9 mouse cellular contexts compared by ENCODE assay signal in the genomic region with DNA sequence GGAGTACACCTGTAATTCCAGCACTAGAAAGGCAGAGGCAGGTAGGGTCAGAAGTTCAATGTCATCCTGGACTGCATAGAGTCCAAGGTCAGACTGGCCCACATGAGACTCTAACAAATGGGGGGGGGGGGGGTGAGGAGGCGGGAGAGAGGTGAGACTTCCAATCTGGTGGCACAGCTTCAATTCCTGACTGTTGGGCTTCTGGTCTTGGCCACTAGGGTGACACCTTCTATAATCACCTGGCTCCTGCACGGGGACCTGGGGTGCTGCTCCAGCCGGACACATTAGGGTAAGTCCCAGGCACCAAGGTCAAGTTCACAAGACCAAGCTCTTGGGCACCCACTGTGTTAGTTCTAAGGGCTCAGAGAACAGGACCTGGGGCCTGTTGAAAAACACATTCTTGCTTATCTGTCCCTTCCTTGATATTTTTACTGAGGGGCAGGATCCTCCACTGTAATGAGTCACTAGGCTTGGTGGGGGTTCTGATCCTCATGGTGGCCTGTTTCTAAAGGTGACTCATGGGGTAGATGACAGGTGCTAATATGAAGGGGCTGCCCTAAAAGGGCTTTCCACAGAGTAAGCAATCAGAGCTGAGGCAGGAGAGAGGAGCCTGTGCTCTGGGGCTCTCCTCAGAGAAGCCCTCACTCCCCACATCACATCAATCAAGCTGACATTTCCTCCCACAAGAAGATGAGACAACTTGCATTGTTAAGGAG. TPM values are rescaled to one million over a fixed set of nuclear protein-coding genes. Genes with fewer than 3 reads are reported as not detected.
DNase-seq lines count a peak whose midpoint lies in the region; ATAC-seq and TF ChIP-seq lines count a peak whose summit lies in the region.
"Had no signal": no experiment of that assay in that cellular context is flagged by ENCODE, and none has a peak within 500 bp of the region (broad histone marks: within the 10 kb centered on the region; RNA-seq: fewer than 3 reads in every experiment).

No protein-coding gene starts in this region.

- no peak overlapping the region for H3K9ac ChIP-seq in hindbrain, embryonic 14.5 days
- H3K9ac ChIP-seq in hindbrain, embryonic 16.5 days (ENCODE audit: low read depth, low read length), result no peak overlapping the region

- H3K27ac ChIP-seq in hindbrain, embryonic 14.5 days, result peak overlapping the region; percentile 18; the same call in 1 of the 2 replicates
- H3K27ac ChIP-seq in hindbrain, embryonic 16.5 days (ENCODE audit: low read depth, low read length), result no peak overlapping the region
- H3K27ac ChIP-seq: heart, adult 2 months had no signal

- 75% methylated on average over 3 of the region's 3 CpGs for WGBS in hindbrain, embryonic 14.5 days
- 81% methylated on average over 3 of the region's 3 CpGs for WGBS in hindbrain, embryonic 16.5 days

- peak; percentile 18; the same call in 1 of the 2 replicates for TF ChIP-seq CTCF in E14TG2a.4 (conservative IDR thresholded peaks at IDR 0.05; ENCODE audit: low read length)

- ATAC-seq in hindbrain, embryonic 14.5 days (ENCODE audit: low FRiP score), result no peak
- ATAC-seq in hindbrain, embryonic 16.5 days, result no peak

- peaks cover 34% of the 10 kb centered on the region for H3K4me1 ChIP-seq in hindbrain, embryonic 14.5 days (replicated peaks; ENCODE audit: control insufficient read depth, insufficient read depth, low read length)
- H3K4me1 ChIP-seq in hindbrain, embryonic 16.5 days (ENCODE audit: control insufficient read depth, insufficient read depth, low read depth, low read length), result peaks cover 30% of the 10 kb centered on the region
- peaks cover 55% of the 10 kb centered on the region for H3K4me1 ChIP-seq in E14TG2a.4 (replicated peaks; ENCODE audit: low read depth, low read length)

- no peak overlapping the region for H3K4me2 ChIP-seq in hindbrain, embryonic 14.5 days (replicated peaks)
- H3K4me2 ChIP-seq in hindbrain, embryonic 16.5 days (ENCODE audit: low read length), result no peak overlapping the region

- H3K36me3 ChIP-seq in hindbrain, embryonic 14.5 days (replicated peaks; ENCODE audit: control insufficient read depth, insufficient read depth), result peaks cover 1% of the 10 kb centered on the region; the same call in 1 of the 2 replicates
- H3K36me3 ChIP-seq in hindbrain, embryonic 16.5 days (ENCODE audit: control insufficient read depth, insufficient read depth, low read length), result no peaks in the 10 kb centered on the region
- peaks cover 73% of the 10 kb centered on the region for H3K36me3 ChIP-seq in E14TG2a.4 (ENCODE audit: insufficient read depth, low read length)

- H3K4me3 ChIP-seq in hindbrain, embryonic 14.5 days (replicated peaks; ENCODE audit: low read length), result no peak overlapping the region
- no peak overlapping the region for H3K4me3 ChIP-seq in hindbrain, embryonic 16.5 days (ENCODE audit: low read length)
- H3K4me3 ChIP-seq in E14TG2a.4 (replicated peaks; ENCODE audit: low read length), result no peak overlapping the region
- H3K4me3 ChIP-seq: heart, adult 2 months had no signal

- H3K27me3 ChIP-seq in hindbrain, embryonic 14.5 days (ENCODE audit: control insufficient read depth, insufficient read depth, low read length), result no peaks in the 10 kb centered on the region
- H3K27me3 ChIP-seq in hindbrain, embryonic 16.5 days (replicated peaks; ENCODE audit: control insufficient read depth, insufficient read depth, low read length), result no peaks in the 10 kb centered on the region
- no peaks in the 10 kb centered on the region for H3K27me3 ChIP-seq in E14TG2a.4 (ENCODE audit: insufficient read depth, low read length)

- DNase-seq in cerebellum, adult 9-11 months, result peak; percentile 21
- no peak for DNase-seq in cerebellum, postnatal 10 days
- no peak for DNase-seq in hindbrain, embryonic 14.5 days (ENCODE audit: low spot score)
- peak; percentile 21 for DNase-seq in neural tube, embryonic 10.5 days (ENCODE audit: extremely low spot score, low spot score)
- DNase-seq in natural killer cell, adult 2 months (ENCODE audit: low spot score in 2 of 2), result no peak
- no peak for DNase-seq in layer of hippocampus, postnatal 36 days

- H3K9me3 ChIP-seq in hindbrain, embryonic 14.5 days (ENCODE audit: control insufficient read depth, low read length), result no peaks in the 10 kb centered on the region
- H3K9me3 ChIP-seq in hindbrain, embryonic 16.5 days (ENCODE audit: control insufficient read depth, low read length), result no peaks in the 10 kb centered on the region
- H3K9me3 ChIP-seq in E14TG2a.4 (ENCODE audit: low read length), result no peaks in the 10 kb centered on the region

RNA-seq across cellular contexts. Expression of a gene that starts 4.3 kb away (rescaled TPM):
- 99.4 and 106 TPM in 2 replicates for polyA plus RNA-seq in hindbrain, embryonic 14.5 days (2014; fragmentation: Nextera tagmentation; extraction: Ambion mirVana)
- 38.0 and 75.2 TPM in 2 replicates for polyA plus RNA-seq in hindbrain, embryonic 16.5 days (2015; fragmentation: Nextera tagmentation; extraction: Ambion mirVana)
- 10 to 100 TPM; 62.9 to 64.2 TPM for total RNA-seq in layer of hippocampus, postnatal 36 days (2021)

RNA-seq across cellular contexts. Expression of a gene that starts 4.5 kb away (rescaled TPM):
- 30.3 and 32.7 TPM in 2 replicates for polyA plus RNA-seq in hindbrain, embryonic 14.5 days (2014; fragmentation: Nextera tagmentation; extraction: Ambion mirVana)
- 36.6 and 37.4 TPM in 2 replicates for polyA plus RNA-seq in hindbrain, embryonic 16.5 days (2015; fragmentation: Nextera tagmentation; extraction: Ambion mirVana)
- 10 to 100 TPM; 45.5 to 51.6 TPM for total RNA-seq in layer of hippocampus, postnatal 36 days (2021)

Comparison
In these comparisons a context has a peak if more than half of its experiments do, and no peak if none do; other contexts are left out.
1. DNase-seq: peak in cerebellum, adult 9-11 months (single experiment) and neural tube, embryonic 10.5 days (single experiment); none in cerebellum, postnatal 10 days (0 of 2), hindbrain, embryonic 14.5 days (single experiment), natural killer cell, adult 2 months (0 of 2) and layer of hippocampus, postnatal 36 days (0 of 2).